Mouse (Mus musculus) mammary gland, adult 2 months (tissue): ENCODE measurements around the gene Ogfr. TPM values are rescaled to one million over a fixed set of nuclear protein-coding genes. Genes with fewer than 3 reads are reported as not detected.

Experiments used
- polyA plus RNA-seq: library from polyadenylated mRNA; depleted of rRNA; stranded (reverse); fragments of >200 nt; gene quantifications from 2 replicates; pipeline ENCODE4 v1.2.3, GENCODE M21; 2012; ENCODE audit warnings: low replicate concordance; rRNA removed

The Ogfr gene
- polyA plus RNA-seq = 26.0 and 34.5 TPM in 2 replicates

DNA sequence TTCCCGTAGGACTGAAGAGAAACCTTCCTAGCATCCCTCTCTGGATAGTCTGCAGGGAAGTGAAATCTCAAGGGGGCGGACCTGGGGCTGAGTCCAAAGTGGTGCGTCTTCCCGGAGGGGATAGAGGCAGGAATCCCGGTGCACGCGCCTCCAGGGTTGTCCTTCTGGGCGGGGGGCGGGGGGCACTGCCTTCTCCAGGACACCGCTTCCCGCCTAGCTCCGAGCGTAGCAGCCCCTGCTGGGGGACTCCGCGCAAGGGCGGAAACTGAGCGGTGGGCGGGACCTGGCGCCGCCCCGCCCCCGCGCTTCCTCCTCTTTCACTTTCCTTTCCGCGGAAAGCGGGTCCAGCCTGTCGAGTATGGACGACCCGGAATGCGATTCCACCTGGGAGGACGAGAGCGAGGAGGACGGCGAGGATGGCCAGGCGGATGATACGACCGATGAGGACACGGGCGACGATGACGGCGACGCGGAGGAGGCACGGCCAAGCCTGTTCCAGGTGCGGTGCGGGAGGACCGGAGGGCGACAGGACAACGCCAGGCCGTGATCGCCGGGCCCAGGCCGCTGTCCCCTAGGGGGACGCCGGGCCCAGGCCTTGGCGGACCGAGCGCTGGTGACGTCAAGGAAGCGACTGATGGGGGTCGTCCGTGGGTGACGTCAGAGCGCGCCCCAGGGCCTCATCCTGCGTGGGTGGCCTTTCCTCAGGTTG, at the start of gene Ogfr:
Gene Ogfr, plus strand, starts transcription at position 123 of the 709 bp plus-strand sequence.

GRCm38 (mm10) chr2:180581002-180581401, 8.0 kb upstream of the Ogfr start, which contains the start of gene Mrgbp:
TSS of gene Mrgbp (plus strand) at chr2:180581304.

GRCm38 (mm10) chr2:180597490-180597889, 8.4 kb downstream of the Ogfr start, which contains the start of gene Col9a3:
TSS of gene Col9a3 (plus strand) at chr2:180597790.

GRCm38 (mm10) chr2:180642555-180643260, 53.7 kb downstream of the Ogfr start, which contains the start of gene Tcfl5:
TSS of gene Tcfl5 (minus strand) at chr2:180642708.

Other genes with a start within 250 kb of the Ogfr start
- gene Slco4a1, start 133.0 kb upstream of the Ogfr start, polyA plus RNA-seq = 3.4 and 4.0 TPM in 2 replicates
- gene Ntsr1, start 89.3 kb upstream of the Ogfr start, polyA plus RNA-seq = not detected in 2 replicates
- 24.8 and 28.3 TPM in 2 replicates for gene Mrgbp, start 7.9 kb upstream of the Ogfr start, polyA plus RNA-seq
- 2.9 and 6.2 TPM in 2 replicates for gene Col9a3, start 8.5 kb downstream of the Ogfr start, polyA plus RNA-seq
- 0.14 TPM in 1 of 2 replicates, not detected in the other for gene Tcfl5, start 53.5 kb downstream of the Ogfr start, polyA plus RNA-seq
- 11.9 and 18.3 TPM in 2 replicates for gene Dido1, start 120.8 kb downstream of the Ogfr start, polyA plus RNA-seq
- gene Gid8, start 120.9 kb downstream of the Ogfr start, polyA plus RNA-seq = 20.8 and 40.7 TPM in 2 replicates
- 36.7 and 46.3 TPM in 2 replicates for gene Slc17a9, start 136.0 kb downstream of the Ogfr start, polyA plus RNA-seq
- not detected in 2 replicates for gene Bhlhe23, start 187.7 kb downstream of the Ogfr start, polyA plus RNA-seq